Mouse (Mus musculus) lung, embryonic 16.5 days (tissue): ENCODE measurements around the gene Tor1aip1. TPM values are rescaled to one million over a fixed set of nuclear protein-coding genes. Genes with fewer than 3 reads are reported as not detected.
A peak's percentile ranks its signal among the peaks of the same experiment; 100 is the strongest.

Experiments used
- ATAC-seq: fragments of 200-750 bp; cut with Nextera tagmentation; 2 replicates; pipeline ENCODE4 v1.8.0; 2017; ENCODE audit warnings: low read depth, mild to moderate bottlenecking, moderate library complexity
- H3K27ac ChIP-seq: fragments of 300-500 bp; sonication (generic); 2 replicates; pipeline ENCODE4 v1.5.1; 2014; ENCODE audit warnings: mild to moderate bottlenecking, control low read depth, low read length
- H3K27me3 ChIP-seq: fragments of 300-500 bp; sonication (generic); 2 replicates; pipeline ENCODE4 v1.6.1; 2014; ENCODE audit warnings: low read depth, low read length, mixed read lengths; ENCODE audit not compliant: control insufficient read depth, insufficient read depth
- H3K36me3 ChIP-seq: fragments of 300-500 bp; sonication (generic); 2 replicates; pipeline ENCODE4 v1.6.1; 2014; ENCODE audit warnings: low read length; ENCODE audit not compliant: control insufficient read depth, insufficient read depth
- H3K4me1 ChIP-seq: fragments of 300-500 bp; sonication (generic); replicated peaks from 2 replicates; pipeline ENCODE4 v1.6.1; 2014; ENCODE audit warnings: low read length, mixed read lengths; ENCODE audit not compliant: control insufficient read depth, insufficient read depth
- H3K4me2 ChIP-seq: fragments of 300-500 bp; sonication (generic); 2 replicates; pipeline ENCODE4 v1.6.1; 2014; ENCODE audit warnings: low read depth, low read length, control low read depth
- H3K4me3 ChIP-seq: fragments of 300-500 bp; sonication (generic); 2 replicates; pipeline ENCODE4 v1.5.1; 2014; ENCODE audit warnings: mild to moderate bottlenecking, low read length, control low read depth
- H3K9ac ChIP-seq: fragments of 300-500 bp; sonication (generic); 2 replicates; pipeline ENCODE4 v1.6.1; 2014; ENCODE audit warnings: low read length, control low read depth
- H3K9me3 ChIP-seq: fragments of 300-500 bp; sonication (generic); 2 replicates; pipeline ENCODE4 v1.6.1; 2016; ENCODE audit warnings: low read length; ENCODE audit not compliant: control insufficient read depth
- WGBS: fragments of 180-500 bp; shearing (Covaris S2); extraction: QIAGEN DNeasy Blood & Tissue Kit; methylation state at CpG from one replicate; pipeline ENCODE4 v1.1.7; 2014; 5-methylcytosine and 5-hydroxymethylcytosine counted together
- polyA plus RNA-seq: library from polyadenylated mRNA; unstranded; fragments of >200 nt; fragmentation: Nextera tagmentation; extraction: Ambion mirVana; gene quantifications from 2 replicates; pipeline ENCODE4 v1.2.1, GENCODE M21; 2015

The Tor1aip1 gene
- polyA plus RNA-seq, 1 experiment from 2014 or later = 36.8 TPM

- Histone ChIP-seq H3K4me1 (peaks cover 7% of the 10 kb centered on the region; the same call in 1 of the 2 replicates), H3K9ac (no peak overlapping the region), H3K27me3 (no peaks in the 10 kb centered on the region), H3K4me3 (no peak overlapping the region), H3K4me2 (no peak overlapping the region), H3K9me3 (no peaks in the 10 kb centered on the region; the same call in 1 of the 2 replicates), H3K36me3 (no peaks in the 10 kb centered on the region), H3K27ac (no peak overlapping the region)
- no peak for ATAC-seq
- 35% methylated on average over 2 of the region's 2 CpGs for WGBS
These were observed 61.3 kb downstream of the Tor1aip1 start for GRCm38 (mm10) chr1:155974931-155975330.

GRCm38 (mm10) chr1:155973719-155974379, 62.4 kb downstream of the Tor1aip1 start:
- peak overlapping the region; percentile 98 for H3K4me3 ChIP-seq
- H3K4me2 ChIP-seq = peak overlapping the region; percentile 56
- H3K9me3 ChIP-seq = no peaks in the 10 kb centered on the region; the same call in 1 of the 2 replicates
- WGBS = 2% methylated on average over 19 of the region's 19 CpGs
- H3K9ac ChIP-seq = peak overlapping the region; percentile 66
- no peaks in the 10 kb centered on the region for H3K27me3 ChIP-seq
- no peaks in the 10 kb centered on the region for H3K36me3 ChIP-seq
- H3K4me1 ChIP-seq = peaks cover 7% of the 10 kb centered on the region; the same call in 1 of the 2 replicates
- ATAC-seq = peak; percentile 3; the same call in 1 of the 2 replicates
- H3K27ac ChIP-seq = peak overlapping the region; percentile 85

GRCm38 (mm10) chr1:155973068-155973718, 63.1 kb downstream of the Tor1aip1 start, which contains the start of gene Cep350:
Gene Cep350 (minus strand): TSS chr1:155973255.
- peak within 1 kb of the TSS; percentile 80 for H3K4me2 ChIP-seq
- H3K9me3 ChIP-seq = no peaks in the 10 kb centered on the region; the same call in 1 of the 2 replicates
- H3K27me3 ChIP-seq = no peaks in the 10 kb centered on the region
- H3K4me1 ChIP-seq = peaks cover 7% of the 10 kb centered on the region; the same call in 1 of the 2 replicates
- H3K36me3 ChIP-seq = no peaks in the 10 kb centered on the region
- peak within 1 kb of the TSS; percentile 99 for H3K9ac ChIP-seq
- ATAC-seq = peak; percentile 99
- WGBS = 0% methylated on average over 45 of the region's 57 CpGs
- peak within 1 kb of the TSS; percentile 93 for H3K27ac ChIP-seq
- H3K4me3 ChIP-seq = peak within 1 kb of the TSS; percentile 98

- Histone ChIP-seq H3K27ac (peak overlapping the region; percentile 93), H3K4me2 (peak overlapping the region; percentile 80), H3K4me3 (peak overlapping the region; percentile 98), H3K36me3 (no peaks in the 10 kb centered on the region), H3K9me3 (no peaks in the 10 kb centered on the region; the same call in 1 of the 2 replicates), H3K4me1 (peaks cover 7% of the 10 kb centered on the region), H3K27me3 (no peaks in the 10 kb centered on the region), H3K9ac (peak overlapping the region; percentile 99)
- WGBS = under 1% methylated on average over 50 of the region's 51 CpGs
- peak; percentile 59 for ATAC-seq
These were observed 63.9 kb downstream of the Tor1aip1 start for GRCm38 (mm10) chr1:155972146-155973067.

Other genes starting within 250 kb of the Tor1aip1 start
- 47.8 and 52.0 TPM in 2 replicates for gene Qsox1, start 223.6 kb downstream of the Tor1aip1 start, polyA plus RNA-seq
- gene Cep350, start 63.2 kb downstream of the Tor1aip1 start, polyA plus RNA-seq = 8.4 and 9.5 TPM in 2 replicates
- 102 and 104 TPM in 2 replicates for gene Tor1aip2, start 1.1 kb downstream of the Tor1aip1 start, polyA plus RNA-seq
- 0.41 and 0.54 TPM in 2 replicates for gene Fam163a, start 168.5 kb upstream of the Tor1aip1 start, polyA plus RNA-seq